In genomic region chr1:133653033-133653432, GRCm38 (mm10) we compare ENCODE assay signal across 44 mouse cellular contexts. TPM values are rescaled to one million over a fixed set of nuclear protein-coding genes. Genes with fewer than 3 reads are reported as not detected.
"Had no signal": no experiment of that assay in that cellular context is flagged by ENCODE, and none has a peak within 500 bp of the region (broad histone marks: within the 10 kb centered on the region; RNA-seq: fewer than 3 reads in every experiment).

No protein-coding gene starts in this region.

- H3K9ac ChIP-seq: heart, embryonic 12.5 days; heart, embryonic 13.5 days; heart, embryonic 15.5 days; hindbrain, embryonic 12.5 days; hindbrain, embryonic 13.5 days; hindbrain, embryonic 14.5 days; hindbrain, embryonic 15.5 days; intestine, embryonic 15.5 days; kidney, embryonic 15.5 days had no signal

- DNase-seq: heart, postnatal 10 days; heart, postnatal 14 days; heart, postnatal 36 days; heart, postnatal 4 days; kidney, adult 11 months; kidney, adult 18-20 months; kidney, adult 2 months; kidney, adult 8-10 months; kidney, adult 9 months; kidney, postnatal 10 days; kidney, postnatal 14 days; kidney, postnatal 25 days; kidney, postnatal 36 days; kidney, postnatal 4 days; layer of hippocampus, adult 9-11 months; layer of hippocampus, postnatal 36 days had no signal

- ATAC-seq: hindbrain, embryonic 16.5 days; hindbrain, postnatal 0 days; inflammation-experienced regulatory T-cells, adult 6 months; intestine, embryonic 15.5 days; intestine, embryonic 16.5 days; intestine, postnatal 0 days had no signal

- H3K4me3 ChIP-seq: heart, embryonic 12.5 days; heart, embryonic 13.5 days; heart, embryonic 15.5 days; hindbrain, embryonic 10.5 days; hindbrain, embryonic 12.5 days; hindbrain, embryonic 13.5 days; hindbrain, embryonic 15.5 days; intestine, embryonic 15.5 days; kidney, embryonic 15.5 days; layer of hippocampus, adult 2 months; left cerebral cortex, adult 2 months had no signal

- H3K9me3 ChIP-seq: heart, embryonic 12.5 days; heart, embryonic 13.5 days; heart, embryonic 15.5 days; hindbrain, embryonic 10.5 days; hindbrain, embryonic 12.5 days; hindbrain, embryonic 13.5 days; hindbrain, embryonic 15.5 days; intestine, embryonic 15.5 days; kidney, embryonic 15.5 days had no signal

- H3K27ac ChIP-seq: heart, embryonic 13.5 days; heart, embryonic 15.5 days; hindbrain, embryonic 10.5 days; hindbrain, embryonic 12.5 days; hindbrain, embryonic 13.5 days; hindbrain, embryonic 14.5 days; hindbrain, embryonic 15.5 days; hindbrain, postnatal 0 days; intestine, embryonic 15.5 days; kidney, embryonic 15.5 days; kidney, postnatal 0 days; layer of hippocampus, adult 2 months; left cerebral cortex, adult 2 months had no signal

- H3K27me3 ChIP-seq: heart, embryonic 12.5 days; heart, embryonic 13.5 days; heart, embryonic 15.5 days; hindbrain, embryonic 12.5 days; hindbrain, embryonic 13.5 days; hindbrain, embryonic 15.5 days; intestine, embryonic 15.5 days; kidney, embryonic 15.5 days had no signal

RNA-seq across cellular contexts. Expression of gene Zbed6, which starts 7.7 kb away (rescaled TPM):
- polyA plus RNA-seq: heart, embryonic 12.5 days; heart, embryonic 13.5 days; heart, embryonic 14.5 days; heart, embryonic 15.5 days; heart, embryonic 16.5 days; heart, postnatal 0 days; hindbrain, embryonic 10.5 days; hindbrain, embryonic 11.5 days; hindbrain, embryonic 12.5 days; hindbrain, embryonic 13.5 days; hindbrain, embryonic 14.5 days; hindbrain, embryonic 15.5 days; hindbrain, embryonic 16.5 days; inflammation-experienced regulatory T-cells, adult 6 months; intestine, embryonic 14.5 days; intestine, embryonic 15.5 days; intestine, embryonic 16.5 days; kidney, embryonic 14.5 days; kidney, embryonic 15.5 days; kidney, embryonic 16.5 days; kidney, postnatal 0 days had no signal

RNA-seq across cellular contexts. Expression of gene Lax1, which starts 36.9 kb away (rescaled TPM):
- total RNA-seq: layer of hippocampus, adult 18-20 months; layer of hippocampus, adult 8-10 months; layer of hippocampus, postnatal 14 days; layer of hippocampus, postnatal 36 days had no signal
- polyA plus RNA-seq: hindbrain, embryonic 10.5 days; hindbrain, embryonic 14.5 days; hindbrain, embryonic 16.5 days had no signal
